Mouse (Mus musculus) spleen, adult 12 weeks (tissue): ENCODE measurements around the gene Wfdc12.

Experiments used
- DNase-seq: peaks from one replicate; pipeline ENCODE4 v3.0.0; 2022; ENCODE audit warnings: low spot score

Wfdc12 gene

DNA sequence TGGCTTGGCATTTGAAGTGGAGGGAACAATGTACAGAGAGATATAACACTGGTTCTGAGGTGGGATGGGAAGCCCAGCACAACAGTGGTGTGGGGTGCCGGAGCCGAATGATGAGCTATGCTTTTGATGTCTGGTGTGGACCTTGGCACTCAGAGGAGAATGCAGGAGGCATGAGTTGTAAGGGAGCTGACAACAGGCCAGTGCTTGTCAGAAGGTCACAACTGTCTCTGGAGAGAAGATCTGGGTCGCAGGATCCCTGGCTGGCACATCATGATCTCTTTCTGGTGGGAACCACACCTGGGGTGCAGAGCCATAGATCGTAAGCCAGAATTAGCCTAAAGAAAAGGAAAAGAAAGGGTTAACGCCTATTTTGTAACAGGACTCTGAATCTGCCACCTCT is 12.6 kb downstream of the Wfdc12 start:
- DNase-seq, result no peak

DNA sequence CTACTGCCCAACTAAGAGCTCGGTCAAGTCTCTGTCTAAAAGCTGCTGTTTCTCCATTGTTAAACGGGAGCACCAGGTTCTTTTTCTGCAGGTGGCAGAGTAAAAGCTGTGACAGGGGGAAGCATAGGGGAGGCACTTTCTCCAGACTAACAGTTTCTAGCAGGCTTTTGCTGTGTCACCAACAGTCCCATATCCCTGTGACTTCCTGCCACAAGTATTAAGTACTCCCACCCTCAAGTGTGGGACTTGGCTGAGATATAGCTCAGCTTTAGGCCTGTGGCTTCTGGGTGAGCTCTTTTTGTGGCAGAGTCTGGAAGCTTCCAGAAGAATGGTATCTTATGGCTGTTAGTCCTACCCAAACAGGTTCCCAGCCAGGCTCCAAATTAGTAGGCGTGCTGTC is 14.6 kb downstream of the Wfdc12 start:
- DNase-seq, result no peak

DNA sequence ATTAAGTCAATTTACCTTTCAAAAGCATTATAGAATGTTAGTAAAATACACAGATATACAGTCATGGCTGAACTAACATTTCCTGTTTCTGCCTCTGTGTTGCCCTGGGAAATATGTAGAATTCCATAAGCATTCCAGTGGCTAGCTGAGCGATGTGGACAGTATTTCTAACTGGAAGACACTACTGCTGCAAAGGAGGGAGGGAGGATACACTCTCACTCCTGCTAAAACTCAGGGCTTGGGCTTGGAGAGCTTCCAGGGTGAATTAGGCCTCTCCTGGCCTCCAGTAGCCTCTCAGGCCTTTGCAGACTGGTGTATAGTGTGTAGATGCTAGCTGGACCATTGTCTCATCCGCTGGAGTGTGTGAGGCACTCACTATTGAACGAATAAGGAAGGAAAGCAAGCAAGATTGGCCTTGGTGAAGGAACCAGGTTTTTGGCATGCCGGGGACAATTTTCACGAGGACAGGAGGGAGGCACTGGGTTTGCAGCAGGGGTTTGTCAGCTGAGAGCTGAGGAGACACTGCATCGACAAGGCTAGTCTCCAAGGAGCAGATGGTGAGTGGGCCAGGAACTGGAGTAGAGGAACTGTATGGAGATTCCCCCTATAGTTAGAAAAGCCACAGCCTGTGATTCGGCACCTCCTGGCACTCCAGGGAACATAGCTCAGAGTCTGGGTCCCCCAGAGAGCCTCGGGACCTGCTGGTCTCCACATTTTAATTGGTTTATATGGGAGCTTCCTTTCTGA is 15.6 kb downstream of the Wfdc12 start:
- no peak for DNase-seq

DNA sequence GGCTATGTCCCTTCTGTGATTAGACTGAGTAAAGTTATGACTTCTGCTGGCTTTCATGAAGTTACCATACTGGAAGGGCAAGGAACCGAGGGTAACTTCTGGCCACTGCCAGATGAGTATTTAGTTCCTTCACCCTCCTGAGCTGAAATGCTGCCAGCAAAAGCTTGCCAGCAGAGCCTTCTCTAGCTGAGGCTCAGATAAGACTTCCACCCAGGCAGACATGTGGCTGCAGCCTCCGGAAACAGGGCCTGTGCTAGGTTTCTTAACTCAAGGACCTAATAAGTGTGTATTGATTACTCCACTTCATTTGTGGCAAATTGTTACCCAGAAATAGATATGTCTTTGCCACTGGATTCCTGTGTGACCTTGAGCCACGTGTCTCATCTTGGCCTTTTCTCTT is 17.0 kb downstream of the Wfdc12 start:
- DNase-seq, result no peak

DNA sequence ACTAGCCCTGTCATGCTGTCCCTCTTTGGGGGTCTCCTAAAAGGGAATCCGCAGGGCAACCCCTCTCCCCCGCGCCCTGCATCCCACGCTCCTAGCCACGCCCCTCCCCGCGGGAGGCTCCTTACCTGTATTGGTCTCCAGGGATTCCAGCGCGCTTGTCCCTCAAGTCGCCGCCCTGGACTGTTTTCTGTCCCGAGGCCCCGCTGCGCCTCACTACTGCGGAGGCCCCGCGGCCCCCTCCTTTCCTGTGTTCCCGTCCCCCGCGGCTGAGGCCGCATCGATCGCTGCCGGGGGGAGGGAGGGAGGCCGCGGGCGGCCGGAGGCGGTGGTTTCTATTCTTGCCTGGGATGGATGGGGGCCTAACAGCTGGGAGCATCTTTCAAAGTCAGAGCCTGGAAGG is 19.5 kb downstream of the Wfdc12 start, which contains the start of gene Kcns1:
Gene Kcns1, minus strand, starts transcription at position 212 of the 400 bp plus-strand sequence.
- DNase-seq, result no peak

DNA sequence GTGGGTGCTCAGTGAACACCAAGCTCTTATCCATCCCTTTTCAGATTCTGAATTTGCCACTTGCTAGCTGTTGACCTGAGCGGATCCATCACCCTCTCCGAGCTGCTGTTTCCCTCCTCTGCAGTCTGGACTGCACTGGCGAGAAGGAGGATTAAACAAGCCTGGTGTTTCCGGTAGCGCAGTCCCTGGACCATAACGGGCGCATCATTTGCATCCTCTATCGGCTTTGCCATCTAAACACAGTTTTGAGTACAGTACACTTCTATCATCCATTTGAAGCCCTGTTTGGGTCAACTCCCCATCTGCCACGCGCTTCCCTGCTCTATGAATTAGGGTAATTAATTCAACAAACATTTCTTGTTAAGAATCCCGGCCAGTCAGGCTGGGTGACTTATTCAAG is 20.1 kb downstream of the Wfdc12 start:
- DNase-seq, result no peak

DNA sequence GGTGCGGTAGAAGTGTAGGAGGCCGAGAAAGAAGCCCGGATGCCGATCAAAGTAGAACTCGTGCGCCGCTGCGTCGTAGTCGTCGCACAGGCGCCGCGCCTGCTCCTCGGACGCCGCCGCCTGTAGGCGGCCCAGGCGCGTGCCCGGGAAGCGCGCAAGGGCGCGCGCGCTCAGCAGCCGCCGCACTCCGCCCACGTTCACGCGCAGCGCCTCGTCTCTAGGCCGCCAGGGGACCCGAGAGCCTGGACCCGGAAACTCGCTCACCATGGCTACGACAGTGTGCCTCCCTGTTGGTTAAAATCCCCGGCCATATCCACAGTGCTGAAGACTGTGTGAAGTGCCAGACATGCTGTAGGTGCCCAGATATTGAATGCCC is 21.8 kb downstream of the Wfdc12 start:
- no peak for DNase-seq

DNA sequence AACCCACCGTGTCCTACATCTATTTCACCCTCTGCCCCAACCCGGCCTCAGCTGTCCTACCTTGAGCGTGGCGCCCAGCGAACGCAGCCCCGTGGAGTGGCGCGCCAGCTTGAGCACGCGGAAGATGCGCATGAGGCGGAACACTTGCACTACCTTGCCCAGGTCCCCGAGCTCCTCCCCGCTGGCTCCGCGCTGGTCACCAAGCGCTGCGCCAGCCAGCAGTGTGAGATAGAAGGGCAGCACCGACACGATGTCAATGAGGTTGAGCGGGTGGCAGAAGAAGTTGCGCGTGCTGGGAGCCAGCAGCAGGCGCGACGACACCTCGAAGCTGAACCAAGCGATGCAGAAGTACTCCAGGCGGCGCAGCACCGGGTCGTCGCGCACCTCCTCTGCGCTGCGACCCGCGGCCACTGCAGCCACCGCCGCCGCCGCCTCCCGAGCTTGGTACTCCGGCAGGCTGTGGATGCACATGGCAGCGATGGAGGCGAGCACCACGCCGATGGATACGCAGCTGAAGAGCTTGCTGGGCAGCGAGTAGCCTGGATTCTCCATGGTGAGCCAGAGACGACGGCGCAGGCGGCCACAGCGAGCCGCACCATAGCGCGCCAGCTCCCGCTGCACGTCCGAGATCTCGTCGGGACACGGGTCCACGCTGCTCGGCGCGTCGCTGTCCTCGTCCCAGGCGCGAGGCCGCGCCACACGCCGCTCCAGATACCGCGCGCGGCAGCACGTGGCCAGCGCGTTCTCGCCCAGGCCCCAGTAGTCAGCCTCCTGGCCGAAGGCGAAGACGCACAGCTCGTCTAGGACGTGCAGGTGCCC is 22.4 kb downstream of the Wfdc12 start:
- no peak for DNase-seq

DNA sequence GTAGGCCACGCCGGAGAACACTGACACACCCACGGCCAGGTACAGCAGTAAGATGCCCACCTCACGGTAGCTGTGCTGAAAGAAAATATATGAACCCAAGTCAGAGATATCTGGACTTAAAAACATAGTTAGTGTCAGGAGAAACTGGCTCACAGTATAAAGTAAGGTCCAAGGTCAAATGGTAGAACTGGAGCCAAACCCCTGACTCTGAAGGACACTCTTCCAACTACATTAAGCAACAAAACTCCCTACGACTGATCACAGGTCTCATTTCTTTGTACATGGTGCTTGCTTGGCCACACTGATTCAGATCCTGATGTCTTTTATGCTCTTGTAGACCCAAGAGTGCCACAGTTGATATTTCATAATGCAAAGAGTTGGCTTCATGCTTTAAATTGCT is 25.5 kb downstream of the Wfdc12 start:
- DNase-seq, result no peak

DNA sequence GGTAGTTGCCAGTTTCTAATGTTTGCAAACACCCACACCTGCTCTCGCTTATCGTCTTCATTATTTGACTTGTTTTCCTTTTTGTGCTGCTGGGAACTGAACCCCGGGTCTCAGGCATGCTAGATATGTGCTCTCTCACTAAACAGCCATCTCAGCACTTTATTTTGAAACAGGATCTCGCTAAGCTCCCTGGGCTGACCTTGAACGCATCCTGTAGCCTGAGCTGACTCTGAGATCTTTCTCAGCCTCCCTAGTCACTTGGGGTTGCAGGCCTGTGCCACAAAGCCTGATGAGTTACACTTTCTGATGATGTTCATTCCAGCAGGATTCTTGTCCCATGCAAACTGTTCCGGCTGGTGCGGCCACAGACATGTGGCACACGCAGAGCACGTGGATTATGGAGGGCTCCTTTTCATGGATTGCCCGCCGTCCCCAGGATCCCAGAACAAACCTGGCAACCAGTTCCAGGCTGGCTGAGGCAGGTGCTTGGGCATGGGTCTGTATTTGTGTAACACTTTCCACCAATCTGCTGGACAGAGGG is 28.8 kb downstream of the Wfdc12 start:
- no peak for DNase-seq

DNA sequence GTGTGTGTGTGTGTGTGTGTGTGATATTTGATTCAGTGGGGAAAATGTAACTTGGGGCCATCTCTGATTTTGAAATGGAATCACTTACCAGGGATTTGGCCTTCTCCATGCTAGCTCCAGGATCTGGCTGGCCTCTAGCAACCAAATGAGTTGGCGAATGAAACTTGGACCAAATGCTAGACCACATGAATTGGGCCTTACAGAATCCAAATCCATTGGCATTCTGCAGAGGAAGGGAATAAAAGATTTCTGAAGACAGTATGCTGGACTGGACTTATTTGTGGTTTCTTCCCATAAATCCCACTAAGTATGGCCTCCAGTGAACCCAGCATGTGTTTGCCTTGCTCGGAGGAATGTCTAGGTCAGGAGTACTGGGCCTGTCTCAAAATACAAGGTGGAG is 31.6 kb downstream of the Wfdc12 start:
- DNase-seq, result no peak

DNA sequence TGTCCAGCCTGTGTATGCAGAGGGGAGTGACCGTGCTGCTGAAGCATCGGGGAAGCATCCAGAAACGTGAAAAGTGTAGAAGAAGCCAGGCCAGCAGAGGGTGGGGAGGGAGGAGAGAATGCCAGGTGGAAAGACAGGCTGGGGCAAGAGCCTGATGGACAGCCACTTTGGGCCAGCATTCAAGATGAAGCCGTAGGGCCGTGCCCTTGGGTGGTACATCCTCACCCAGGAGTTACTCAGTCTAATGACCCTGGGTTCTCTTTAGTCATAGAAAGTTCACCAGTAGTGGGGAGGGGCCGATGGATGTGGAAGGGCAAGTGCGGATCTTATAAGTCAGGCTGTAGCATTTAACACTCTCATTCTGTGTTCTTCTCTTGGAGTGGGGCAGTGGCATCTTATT is 34.2 kb downstream of the Wfdc12 start:
- DNase-seq, result no peak

DNA sequence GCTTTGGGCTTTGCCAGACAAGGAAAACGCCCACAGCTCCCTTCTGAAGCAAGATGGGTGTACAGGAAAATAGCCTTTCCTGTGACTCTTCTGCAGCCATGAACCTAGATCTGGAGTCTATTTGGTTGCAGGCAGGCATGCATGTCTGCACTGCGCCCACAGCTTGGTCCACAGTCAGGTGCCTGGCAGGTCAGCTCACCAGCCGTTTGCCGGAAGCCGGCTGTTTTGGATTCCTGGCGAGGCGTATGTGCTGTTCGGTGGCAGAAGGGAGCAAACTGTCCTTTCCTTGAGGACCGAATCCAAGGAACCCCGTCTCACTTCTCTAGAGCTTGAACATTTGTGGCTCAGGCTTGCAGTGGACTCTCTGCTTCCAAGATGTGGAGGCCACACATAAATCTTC is 36.4 kb downstream of the Wfdc12 start:
- no peak for DNase-seq

DNA sequence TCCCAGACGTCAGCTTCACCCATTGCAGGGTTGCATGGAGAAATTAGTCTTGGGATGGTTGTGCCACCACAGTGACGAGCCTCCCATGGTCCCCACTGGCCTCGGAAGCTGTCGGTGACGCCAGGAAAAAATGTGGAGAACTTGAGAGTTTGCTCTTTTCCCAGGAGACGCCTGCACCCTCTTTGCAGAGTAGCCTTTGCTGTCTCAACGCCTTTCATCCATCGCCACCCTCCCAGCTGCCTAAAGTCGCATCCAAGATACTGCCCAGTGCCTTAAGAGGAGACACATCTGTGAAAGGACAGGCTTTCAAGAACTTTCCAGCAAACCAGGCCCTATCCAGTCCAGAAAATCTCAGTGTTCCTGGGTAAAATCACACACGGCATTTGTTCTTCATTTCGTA is 38.1 kb downstream of the Wfdc12 start:
- DNase-seq, result no peak

DNA sequence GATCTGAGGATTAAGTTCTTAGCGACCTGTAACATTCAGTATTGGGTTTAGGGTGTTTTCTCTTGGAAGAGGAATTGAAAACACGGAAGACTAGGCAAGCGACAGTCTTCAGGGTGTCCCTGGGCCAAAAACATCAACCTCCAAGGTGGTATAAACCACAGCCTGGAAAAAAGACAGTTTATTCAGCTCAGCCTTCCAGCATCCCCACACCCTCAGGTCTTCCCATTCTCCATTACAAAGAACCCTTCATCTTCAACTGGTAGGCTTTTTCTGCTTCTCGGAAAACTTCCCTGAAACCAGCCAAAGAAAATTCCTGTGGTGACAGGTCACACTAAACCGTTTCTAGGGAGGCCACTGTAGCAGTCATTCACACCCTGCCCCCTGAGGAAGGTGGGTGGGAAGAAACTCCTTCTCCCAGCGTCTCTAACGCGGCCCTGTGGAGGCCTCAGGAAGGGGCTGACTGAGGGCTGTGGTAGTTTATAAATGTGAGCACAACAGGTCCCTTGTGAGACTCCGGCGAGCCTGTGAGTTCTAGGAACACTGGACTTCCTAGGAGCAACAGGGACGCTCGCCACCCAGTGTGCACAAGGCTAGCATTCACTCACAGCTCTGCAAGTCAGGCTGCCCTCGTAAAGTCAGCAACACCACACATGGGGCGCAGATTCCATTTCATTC is 40.2 kb downstream of the Wfdc12 start:
- no peak for DNase-seq

DNA sequence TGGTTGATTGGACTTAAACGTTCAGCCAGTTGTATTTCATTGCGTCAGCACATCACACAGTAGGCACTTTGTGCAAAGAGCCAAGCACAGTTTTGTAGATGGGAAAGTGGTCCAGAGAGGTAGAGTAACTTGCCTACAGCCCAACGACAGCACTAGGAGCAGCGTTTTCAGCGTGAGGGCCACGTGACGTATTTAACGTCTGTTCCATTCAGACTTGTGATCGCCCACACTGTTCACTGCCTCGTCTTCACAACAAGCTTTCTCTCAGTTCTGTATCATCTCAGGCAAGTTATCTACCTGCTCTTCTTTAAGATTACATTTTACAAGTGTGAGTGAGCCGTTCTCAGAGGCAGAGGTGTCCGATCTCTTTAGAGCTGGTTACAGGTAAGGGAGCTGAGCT is 43.9 kb downstream of the Wfdc12 start:
- DNase-seq, result no peak

DNA sequence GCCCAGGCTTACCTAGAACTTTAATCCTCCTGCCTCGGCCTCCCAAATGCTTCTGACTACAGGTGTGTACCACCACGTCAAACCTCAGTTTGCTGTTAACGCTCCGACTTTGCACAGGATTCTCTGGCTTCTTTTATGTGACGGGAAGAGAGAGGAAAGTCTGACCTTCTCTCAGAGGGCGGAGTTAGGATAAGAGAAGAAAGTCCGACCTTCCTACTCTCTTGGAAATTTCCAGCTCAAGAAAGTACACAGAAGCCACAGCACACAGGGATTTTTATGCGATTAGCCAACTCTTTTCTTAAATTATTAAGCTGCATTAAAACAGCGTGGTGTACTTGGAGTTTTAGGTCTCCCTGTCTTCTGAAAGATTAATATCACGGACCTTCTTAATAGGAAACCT is 45.9 kb downstream of the Wfdc12 start:
- no peak for DNase-seq

DNA sequence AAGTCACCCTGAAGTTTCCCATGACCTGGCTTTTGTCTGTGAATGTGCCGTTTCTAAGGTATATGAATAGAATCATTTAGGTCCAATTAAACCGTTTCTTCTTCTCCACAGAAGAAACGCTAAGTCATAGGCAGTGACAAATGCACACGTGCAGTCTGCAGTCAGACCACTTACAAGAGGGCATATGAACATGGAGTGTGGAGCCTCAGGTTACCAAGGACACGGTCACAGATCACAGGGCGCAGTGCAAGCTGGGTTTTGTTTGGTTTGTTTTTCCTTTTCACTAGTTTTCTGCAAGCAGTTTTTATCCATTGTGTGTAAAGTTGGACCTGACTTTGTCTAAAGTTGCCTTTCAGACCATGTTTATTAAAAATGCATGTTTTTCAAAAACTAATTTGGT is 46.4 kb downstream of the Wfdc12 start:
- DNase-seq, result no peak

DNA sequence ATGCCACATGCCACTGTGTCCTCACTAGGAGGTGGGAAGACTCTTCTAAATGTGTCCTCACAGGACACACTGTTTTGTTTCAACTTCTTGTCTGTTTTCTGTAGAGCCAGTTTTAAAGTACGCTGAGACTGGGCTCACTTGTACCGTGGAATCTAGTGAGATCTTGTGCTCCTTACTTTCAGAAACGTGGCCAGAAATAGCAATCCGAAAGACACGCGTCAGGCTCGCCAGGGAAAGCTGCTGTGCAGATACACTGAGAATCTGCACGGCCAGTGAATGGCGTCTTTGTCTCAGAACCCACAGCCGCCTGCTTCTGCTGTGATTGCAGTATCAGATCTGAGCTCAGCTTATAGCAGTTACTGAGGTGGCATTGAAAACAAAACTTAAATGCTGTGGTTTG is 48.4 kb downstream of the Wfdc12 start:
- DNase-seq, result no peak
